Mouse (Mus musculus) olfactory bulb, adult 2 months (tissue): ENCODE measurements at regions not wholly inside any gene's neighbourhood (a gene's known extent, or its start where the extent isn't known, plus 50 kb on each side); places are given as distances from the start of the nearest gene placed in this dataset.

Source experiments
- CTCF ChIP-seq: fragments of 200-500 bp; IDR thresholded peaks from 2 replicates; pipeline ENCODE4 v1.5.1; 2012; ENCODE audit warnings: low read depth, mild to moderate bottlenecking, low read length, moderate library complexity; ENCODE audit not compliant: insufficient read depth
- POLR2A ChIP-seq: fragments of 200-500 bp; IDR thresholded peaks from 2 replicates; pipeline ENCODE4 v1.6.1; 2012; ENCODE audit warnings: mild to moderate bottlenecking, low read depth, low read length, moderate library complexity; ENCODE audit not compliant: insufficient read depth

DNA sequence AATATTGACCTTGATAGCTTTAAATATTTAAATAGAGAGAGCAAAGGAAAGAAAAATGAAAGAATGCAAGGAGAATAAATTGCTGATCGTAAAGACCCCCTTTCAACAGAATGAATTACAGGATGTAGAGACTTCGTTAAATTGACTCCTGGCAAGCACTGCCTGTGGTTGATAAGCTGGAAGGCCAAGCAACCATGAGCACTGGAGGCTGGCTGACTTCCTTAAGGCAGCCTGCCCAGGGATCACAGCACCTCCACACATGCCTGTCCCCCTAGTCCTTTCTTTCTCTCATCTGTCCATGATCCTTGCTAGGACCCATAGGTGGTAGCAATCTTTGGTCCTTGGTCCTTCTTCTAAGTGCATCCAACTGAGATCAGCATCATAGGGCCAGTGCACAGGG lies 152.0 kb upstream of the Arglu1 start:
- TF ChIP-seq POLR2A (no peak), CTCF (no peak)
